Mouse (Mus musculus): Measurements from ENCODE around the gene Exoc2.

DNA sequence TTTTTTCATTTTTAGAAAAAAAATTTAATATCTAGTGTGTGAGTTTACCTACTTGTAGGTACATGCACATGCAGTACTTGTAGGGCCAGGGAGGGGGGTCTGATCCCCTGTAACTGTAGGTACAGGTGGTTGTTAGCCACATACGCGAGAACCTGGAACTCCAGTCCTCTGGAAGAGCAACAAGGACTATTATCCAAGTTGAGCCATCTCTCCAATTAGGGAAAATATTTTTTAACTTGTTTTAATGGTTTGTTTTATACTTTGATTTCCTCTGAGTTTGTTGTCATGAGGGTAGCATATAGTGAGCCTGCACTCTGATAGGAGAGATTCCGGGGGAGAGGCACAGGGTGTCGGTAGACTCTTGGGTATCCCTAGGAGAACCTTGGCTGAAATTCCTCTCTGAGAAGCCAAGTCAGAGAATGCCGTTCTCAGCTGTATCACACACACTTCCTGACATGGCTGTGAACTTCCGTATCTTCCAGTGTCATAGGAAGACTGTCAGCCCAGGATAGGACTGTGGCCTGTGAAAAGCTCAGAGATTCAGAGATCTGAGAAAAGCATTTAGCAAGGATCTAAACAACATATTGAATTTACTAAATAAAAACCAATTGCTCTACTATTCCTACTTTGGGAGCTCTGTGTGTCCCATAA lies 206.3 kb downstream of the Exoc2 start:
- TF ChIP-seq CTCF (IDR thresholded peaks at IDR 0.05; ENCODE audit: low read depth, low read length) (no peak), GATA1 (IDR thresholded peaks at IDR 0.05; ENCODE audit: borderline replicate concordance, low read length) (no peak), TAL1 (conservative IDR thresholded peaks at IDR 0.05; ENCODE audit: low read depth, low read length) (no peak)
